Mouse (Mus musculus) spleen, adult 12 weeks (tissue): ENCODE measurements around the gene Mettl7a3.

Experiments
- DNase-seq: peaks from one replicate; pipeline ENCODE4 v3.0.0; 2022; ENCODE audit warnings: low spot score

Mettl7a3 gene

GRCm38 (mm10) chr15:100387544-100388223, 53.0 kb downstream of the Mettl7a3 start:
- no peak for DNase-seq

GRCm38 (mm10) chr15:100388224-100388835, 53.6 kb downstream of the Mettl7a3 start:
- DNase-seq = no peak

GRCm38 (mm10) chr15:100388886-100389285, 54.2 kb downstream of the Mettl7a3 start:
- no peak for DNase-seq
